Mouse (Mus musculus) liver, embryonic 11.5 days (tissue): ENCODE data around the gene Atmin. TPM values are rescaled to one million over a fixed set of nuclear protein-coding genes. Genes with fewer than 3 reads are reported as not detected.

Experiments used
- ATAC-seq: fragments of 200-750 bp; cut with Nextera tagmentation; replicated peaks from 2 replicates; pipeline ENCODE4 v1.8.0; 2017; ENCODE audit warnings: moderate number of reproducible peaks, mild to moderate bottlenecking, moderate TSS enrichment, moderate library complexity; ENCODE audit not compliant: low FRiP score
- DNase-seq: peaks from one replicate; pipeline ENCODE4 v3.0.0-alpha.2; 2017; ENCODE audit warnings: low spot score
- H3K27ac ChIP-seq: fragments of 300-500 bp; sonication (generic); 2 replicates; pipeline ENCODE4 v1.5.1; 2014; ENCODE audit warnings: mild to moderate bottlenecking, low read depth, low read length, control low read depth
- H3K27me3 ChIP-seq: fragments of 300-500 bp; sonication (generic); replicated peaks from 2 replicates; pipeline ENCODE4 v1.6.1; 2014; ENCODE audit warnings: low read length, mixed read lengths; ENCODE audit not compliant: control insufficient read depth, insufficient read depth
- H3K36me3 ChIP-seq: fragments of 300-500 bp; sonication (generic); 2 replicates; pipeline ENCODE4 v1.6.1; 2014; ENCODE audit warnings: mild to moderate bottlenecking, low read length, moderate library complexity, mixed read lengths; ENCODE audit not compliant: control insufficient read depth, insufficient read depth
- H3K4me1 ChIP-seq: fragments of 300-500 bp; sonication (generic); replicated peaks from 2 replicates; pipeline ENCODE4 v1.6.1; 2014; ENCODE audit warnings: low read length, mixed read lengths; ENCODE audit not compliant: control insufficient read depth, insufficient read depth
- H3K4me2 ChIP-seq: fragments of 300-500 bp; sonication (generic); 2 replicates; pipeline ENCODE4 v1.6.1; 2014; ENCODE audit warnings: mild to moderate bottlenecking, control low read depth, moderate library complexity
- H3K4me3 ChIP-seq: fragments of 300-500 bp; sonication (generic); 2 replicates; pipeline ENCODE4 v1.5.1; 2014; ENCODE audit warnings: low read depth, low read length, control low read depth
- H3K9ac ChIP-seq: fragments of 300-500 bp; sonication (generic); 2 replicates; pipeline ENCODE4 v1.6.1; 2014; ENCODE audit warnings: low read depth, low read length, control low read depth
- H3K9me3 ChIP-seq: fragments of 300-500 bp; sonication (generic); 2 replicates; pipeline ENCODE4 v1.6.1; 2016; ENCODE audit warnings: low read length, inconsistent platforms, mixed read lengths; ENCODE audit not compliant: control insufficient read depth
- WGBS: fragments of 180-500 bp; shearing (Covaris S2); extraction: QIAGEN DNeasy Blood & Tissue Kit; methylation state at CpG from one replicate; pipeline ENCODE4 v1.1.7; 2014; 5-methylcytosine and 5-hydroxymethylcytosine counted together
- polyA plus RNA-seq: library from polyadenylated mRNA; unstranded; fragments of >200 nt; fragmentation: Nextera tagmentation; extraction: Ambion mirVana; gene quantifications from 2 replicates; pipeline ENCODE4 v1.2.1, GENCODE M21; 2014

The Atmin gene
- polyA plus RNA-seq, 1 experiment from 2014 or later, result 13.1 TPM

- Histone ChIP-seq H3K27me3 (no peaks in the 10 kb centered on the region), H3K9ac (no peak overlapping the region), H3K4me1 (peaks cover 8% of the 10 kb centered on the region), H3K27ac (no peak overlapping the region), H3K4me3 (no peak overlapping the region), H3K36me3 (peaks cover 7% of the 10 kb centered on the region; the same call in 1 of the 2 replicates), H3K4me2 (peak overlapping the region; percentile 95), H3K9me3 (no peaks in the 10 kb centered on the region)
- ATAC-seq, result no peak
- 88% methylated on average over 8 of the region's 8 CpGs for WGBS
- no peak for DNase-seq
These were observed 48.0 kb downstream of the Atmin start for GRCm38 (mm10) chr8:116991241-116991640.

GRCm38 (mm10) chr8:116992176-116992971 lies 49.2 kb downstream of the Atmin start:
- Histone ChIP-seq H3K9ac (peak overlapping the region; percentile 68), H3K27me3 (no peaks in the 10 kb centered on the region), H3K9me3 (no peaks in the 10 kb centered on the region), H3K4me1 (peaks cover 8% of the 10 kb centered on the region), H3K27ac (peak overlapping the region; percentile 36), H3K4me3 (peak overlapping the region; percentile 67), H3K36me3 (0 out of 2 replicates have a peak, but pooled peaks cover 2% of the 10 kb centered on the region), H3K4me2 (peak overlapping the region; percentile 95)
- peak; percentile 36 for DNase-seq
- ATAC-seq, result no peak
- WGBS, result 10% methylated on average over 23 of the region's 23 CpGs

- Histone ChIP-seq H3K4me1 (peaks cover 8% of the 10 kb centered on the region), H3K9ac (peak within 1 kb of the TSS; percentile 68), H3K36me3 (0 out of 2 replicates have a peak, but pooled peaks cover 2% of the 10 kb centered on the region), H3K27ac (peak within 1 kb of the TSS; percentile 46), H3K4me3 (peak within 1 kb of the TSS; percentile 67), H3K9me3 (no peaks in the 10 kb centered on the region), H3K27me3 (no peaks in the 10 kb centered on the region), H3K4me2 (peak within 1 kb of the TSS; percentile 95)
- DNase-seq (peak; percentile 99), ATAC-seq (peak; percentile 100)
- WGBS, result under 1% methylated on average over 56 of the region's 56 CpGs
These were observed 50.1 kb downstream of the Atmin start, which contains the start of gene Gcsh for GRCm38 (mm10) chr8:116993095-116993867. Gene Gcsh (minus strand): TSS chr8:116993537.

GRCm38 (mm10) chr8:116994016-116994716 lies 51.0 kb downstream of the Atmin start:
- Histone ChIP-seq H3K4me2 (peak overlapping the region; percentile 95), H3K27me3 (no peaks in the 10 kb centered on the region), H3K4me3 (peak overlapping the region; percentile 67), H3K9ac (0 out of 2 replicates have a peak overlapping the region, but pooled peaks have one; percentile 13), H3K9me3 (no peaks in the 10 kb centered on the region), H3K36me3 (0 out of 2 replicates have a peak, but pooled peaks cover under 1% of the 10 kb centered on the region), H3K27ac (0 out of 2 replicates have a peak overlapping the region, but pooled peaks have one; percentile 46), H3K4me1 (peaks cover 8% of the 10 kb centered on the region)
- DNase-seq (no peak), ATAC-seq (no peak)
- WGBS, result 58% methylated on average over 11 of the region's 11 CpGs

Other genes with a start within 250 kb of the Atmin start
- gene Cdyl2, start 210.4 kb upstream of the Atmin start, polyA plus RNA-seq, result 6.3 and 7.9 TPM in 2 replicates
- gene Cmc2, start 21.9 kb upstream of the Atmin start, polyA plus RNA-seq, result 94.4 and 101 TPM in 2 replicates
- gene Cenpn, start 21.7 kb upstream of the Atmin start, polyA plus RNA-seq, result 53.9 and 56.9 TPM in 2 replicates
- 0.63 and 0.88 TPM in 2 replicates for gene 1700030J22Rik, start 35.6 kb downstream of the Atmin start, polyA plus RNA-seq
- 147 and 149 TPM in 2 replicates for gene Gcsh, start 50.1 kb downstream of the Atmin start, polyA plus RNA-seq
- gene Pkd1l2, start 139.1 kb downstream of the Atmin start, polyA plus RNA-seq, result 0.03 and 0.16 TPM in 2 replicates
- 11.3 and 11.9 TPM in 2 replicates for gene Bco1, start 152.5 kb downstream of the Atmin start, polyA plus RNA-seq
- gene Gan, start 214.7 kb downstream of the Atmin start, polyA plus RNA-seq, result 2.0 and 2.1 TPM in 2 replicates